26 mouse cellular contexts compared by ENCODE assay signal in genomic region chr7:112772777-112773176, GRCm38 (mm10).
DNase-seq lines count a peak whose midpoint lies in the region; ATAC-seq and TF ChIP-seq lines count a peak whose summit lies in the region.
"Had no signal": no experiment of that assay in that cellular context is flagged by ENCODE, and none has a peak within 500 bp of the region (broad histone marks: within the 10 kb centered on the region; RNA-seq: fewer than 3 reads in every experiment).

No protein-coding gene starts in this region.

- H3K27ac ChIP-seq in heart, embryonic 13.5 days (replicated peaks): 0 out of 2 replicates have a peak overlapping the region, but pooled peaks have one; percentile 8
- no peak overlapping the region for H3K27ac ChIP-seq in kidney, postnatal 0 days
- 0 out of 2 replicates have a peak overlapping the region, but pooled peaks have one; percentile 4 for H3K27ac ChIP-seq in neural tube, embryonic 13.5 days (replicated peaks)
- H3K27ac ChIP-seq: forebrain, embryonic 10.5 days; forebrain, embryonic 15.5 days; hindbrain, embryonic 12.5 days; hindbrain, postnatal 0 days; intestine, embryonic 15.5 days; limb, embryonic 13.5 days; midbrain, embryonic 12.5 days; neural tube, embryonic 15.5 days had no signal

- H3K4me2 ChIP-seq in heart, embryonic 13.5 days: no peak overlapping the region
- H3K4me2 ChIP-seq in kidney, postnatal 0 days (ENCODE audit: low read length): no peak overlapping the region
- no peak overlapping the region for H3K4me2 ChIP-seq in neural tube, embryonic 13.5 days
- H3K4me2 ChIP-seq: forebrain, embryonic 15.5 days; hindbrain, embryonic 12.5 days; intestine, embryonic 15.5 days; limb, embryonic 13.5 days; liver, embryonic 11.5 days; midbrain, embryonic 12.5 days; neural tube, embryonic 15.5 days had no signal

- peaks cover 90% of the 10 kb centered on the region for H3K4me1 ChIP-seq in heart, embryonic 13.5 days
- peaks cover 5% of the 10 kb centered on the region; the same call in 1 of the 2 replicates for H3K4me1 ChIP-seq in kidney, postnatal 0 days (replicated peaks; ENCODE audit: insufficient read depth, low read length)
- H3K4me1 ChIP-seq in neural tube, embryonic 13.5 days (replicated peaks): peaks cover 59% of the 10 kb centered on the region

- intact Hi-C loops in heart, postnatal 10 days (cut with DNase I): no loop called here

- H3K27me3 ChIP-seq in heart, embryonic 13.5 days (replicated peaks): no peaks in the 10 kb centered on the region
- H3K27me3 ChIP-seq in kidney, postnatal 0 days (ENCODE audit: insufficient read depth, low read length): no peaks in the 10 kb centered on the region
- no peaks in the 10 kb centered on the region for H3K27me3 ChIP-seq in neural tube, embryonic 13.5 days
- H3K27me3 ChIP-seq: forebrain, embryonic 15.5 days; hindbrain, embryonic 12.5 days; intestine, embryonic 15.5 days; limb, embryonic 13.5 days; midbrain, embryonic 12.5 days; neural tube, embryonic 15.5 days; Patski had no signal

- no peak overlapping the region for H3K4me3 ChIP-seq in heart, embryonic 13.5 days
- no peak overlapping the region for H3K4me3 ChIP-seq in kidney, postnatal 0 days (replicated peaks; ENCODE audit: low read depth, low read length)
- H3K4me3 ChIP-seq in neural tube, embryonic 13.5 days: no peak overlapping the region
- H3K4me3 ChIP-seq: forebrain, embryonic 10.5 days; forebrain, embryonic 15.5 days; hindbrain, embryonic 12.5 days; intestine, embryonic 15.5 days; limb, embryonic 13.5 days; midbrain, embryonic 12.5 days; neural tube, embryonic 15.5 days had no signal

- H3K9me3 ChIP-seq in heart, embryonic 13.5 days: no peaks in the 10 kb centered on the region
- H3K9me3 ChIP-seq in kidney, postnatal 0 days (replicated peaks; ENCODE audit: low read length): no peaks in the 10 kb centered on the region
- no peaks in the 10 kb centered on the region for H3K9me3 ChIP-seq in neural tube, embryonic 13.5 days
- H3K9me3 ChIP-seq: forebrain, embryonic 10.5 days; forebrain, embryonic 15.5 days; hindbrain, embryonic 12.5 days; intestine, embryonic 15.5 days; limb, embryonic 13.5 days; midbrain, embryonic 12.5 days; neural tube, embryonic 15.5 days had no signal

- H3K9ac ChIP-seq in heart, embryonic 13.5 days: no peak overlapping the region
- H3K9ac ChIP-seq in kidney, postnatal 0 days (ENCODE audit: low read depth, low read length): no peak overlapping the region
- no peak overlapping the region for H3K9ac ChIP-seq in neural tube, embryonic 13.5 days
- H3K9ac ChIP-seq: forebrain, embryonic 15.5 days; hindbrain, embryonic 12.5 days; intestine, embryonic 15.5 days; limb, embryonic 13.5 days; midbrain, embryonic 12.5 days; neural tube, embryonic 15.5 days had no signal

- WGBS in heart, embryonic 13.5 days: 8% methylated on average over 6 of the region's 6 CpGs
- 10% methylated on average over 6 of the region's 6 CpGs for WGBS in kidney, postnatal 0 days
- WGBS in neural tube, embryonic 13.5 days: 44% methylated on average over 6 of the region's 6 CpGs

- no peak for ATAC-seq in heart, embryonic 13.5 days (ENCODE audit: extremely low read depth, insufficient number of reproducible peaks, low FRiP score, low TSS enrichment)
- no peak for ATAC-seq in kidney, postnatal 0 days (replicated peaks; ENCODE audit: low FRiP score, low read depth)
- no peak for ATAC-seq in neural tube, embryonic 13.5 days (ENCODE audit: low read depth)
- ATAC-seq: forebrain, embryonic 15.5 days; hindbrain, postnatal 0 days; intestine, embryonic 15.5 days; Patski had no signal

- peak; percentile 86 for DNase-seq in heart, adult 11 months
- DNase-seq in heart, postnatal 10 days: no peak
- DNase-seq in heart, postnatal 4 days: no peak
- DNase-seq in kidney, postnatal 0 days (ENCODE audit: low spot score): peak; percentile 42
- no peak for DNase-seq in kidney, postnatal 36 days
- no peak for DNase-seq in neural tube, embryonic 10.5 days (ENCODE audit: extremely low spot score, low spot score)
- DNase-seq: adrenal gland, postnatal 10 days; cerebellum, adult 8-10 months; cerebellum, postnatal 25 days; layer of hippocampus, adult 9-11 months; lung, postnatal 14 days; retina, postnatal 1 day; right cerebral cortex, postnatal 14 days; thymus, postnatal 4 days had no signal

- H3K36me3 ChIP-seq in heart, embryonic 13.5 days: no peaks in the 10 kb centered on the region
- H3K36me3 ChIP-seq in kidney, postnatal 0 days (ENCODE audit: insufficient read depth, low read length): no peaks in the 10 kb centered on the region
- no peaks in the 10 kb centered on the region for H3K36me3 ChIP-seq in neural tube, embryonic 13.5 days
- H3K36me3 ChIP-seq: forebrain, embryonic 10.5 days; forebrain, embryonic 15.5 days; hindbrain, embryonic 12.5 days; intestine, embryonic 15.5 days; limb, embryonic 13.5 days; midbrain, embryonic 12.5 days; neural tube, embryonic 15.5 days had no signal

- TF ChIP-seq CTCF in kidney, postnatal 0 days (IDR thresholded peaks at IDR 0.05; ENCODE audit: low read depth): no peak

Comparison
In these comparisons a context has a peak if more than half of its experiments do, and no peak if none do; other contexts are left out.
1. DNase-seq: peak in heart, adult 11 months (single experiment) and kidney, postnatal 0 days (single experiment); none in heart, postnatal 10 days (0 of 2), heart, postnatal 4 days (single experiment), kidney, postnatal 36 days (0 of 2) and neural tube, embryonic 10.5 days (single experiment).